Mouse (Mus musculus) hindbrain, embryonic 14.5 days (tissue): ENCODE results near the gene Hist1h2bg. TPM values are rescaled to one million over a fixed set of nuclear protein-coding genes. Genes with fewer than 3 reads are reported as not detected.
"Not testable (repeated sequence)": the region's sequence is repeated elsewhere in the genome, so short reads cannot be mapped to it uniquely, and the experiment has no call there.

Experiments
- ATAC-seq: fragments of 200-750 bp; cut with Nextera tagmentation; 2 replicates; pipeline ENCODE4 v1.8.0; 2017; ENCODE audit warnings: moderate number of reproducible peaks, mild to moderate bottlenecking, moderate TSS enrichment, moderate library complexity; ENCODE audit not compliant: low FRiP score
- DNase-seq: peaks from one replicate; pipeline ENCODE4 v3.0.0-alpha.2; 2015; ENCODE audit warnings: low spot score
- H3K27ac ChIP-seq: fragments of 300-500 bp; sonication (generic); 2 replicates; pipeline ENCODE4 v1.5.1; 2014; ENCODE audit warnings: mild to moderate bottlenecking, moderate library complexity
- H3K27me3 ChIP-seq: fragments of 300-500 bp; sonication (generic); 2 replicates; pipeline ENCODE4 v1.6.1; 2014; ENCODE audit warnings: mild to moderate bottlenecking, low read length, mixed read lengths; ENCODE audit not compliant: control insufficient read depth, insufficient read depth
- H3K36me3 ChIP-seq: fragments of 300-500 bp; sonication (generic); replicated peaks from 2 replicates; pipeline ENCODE4 v1.6.1; 2014; ENCODE audit not compliant: control insufficient read depth, insufficient read depth
- H3K4me1 ChIP-seq: fragments of 300-500 bp; sonication (generic); replicated peaks from 2 replicates; pipeline ENCODE4 v1.6.1; 2014; ENCODE audit warnings: antibody characterized with exemption, low read length, mixed read lengths; ENCODE audit not compliant: control insufficient read depth, insufficient read depth
- H3K4me2 ChIP-seq: fragments of 300-500 bp; sonication (generic); replicated peaks from 2 replicates; pipeline ENCODE4 v1.6.1; 2014; ENCODE audit warnings: mild to moderate bottlenecking, moderate library complexity
- H3K4me3 ChIP-seq: fragments of 300-500 bp; sonication (generic); replicated peaks from 2 replicates; pipeline ENCODE4 v1.5.1; 2014; ENCODE audit warnings: mild to moderate bottlenecking, low read length
- H3K9ac ChIP-seq: fragments of 300-500 bp; sonication (generic); 2 replicates; pipeline ENCODE4 v1.6.1; 2014
- H3K9me3 ChIP-seq: fragments of 300-500 bp; sonication (generic); 2 replicates; pipeline ENCODE4 v1.6.1; 2016; ENCODE audit warnings: low read length; ENCODE audit not compliant: control insufficient read depth
- WGBS: fragments of 180-500 bp; shearing (Covaris S2); extraction: QIAGEN DNeasy Blood & Tissue Kit; methylation state at CpG from one replicate; pipeline ENCODE4 v1.1.7; 2014; 5-methylcytosine and 5-hydroxymethylcytosine counted together
- polyA plus RNA-seq: library from polyadenylated mRNA; unstranded; fragments of >200 nt; fragmentation: Nextera tagmentation; extraction: Ambion mirVana; gene quantifications from 2 replicates; pipeline ENCODE4 v1.2.1, GENCODE M21; 2014

The Hist1h2bg gene
- polyA plus RNA-seq, 1 experiment from 2014 or later = 2.3 TPM

DNA sequence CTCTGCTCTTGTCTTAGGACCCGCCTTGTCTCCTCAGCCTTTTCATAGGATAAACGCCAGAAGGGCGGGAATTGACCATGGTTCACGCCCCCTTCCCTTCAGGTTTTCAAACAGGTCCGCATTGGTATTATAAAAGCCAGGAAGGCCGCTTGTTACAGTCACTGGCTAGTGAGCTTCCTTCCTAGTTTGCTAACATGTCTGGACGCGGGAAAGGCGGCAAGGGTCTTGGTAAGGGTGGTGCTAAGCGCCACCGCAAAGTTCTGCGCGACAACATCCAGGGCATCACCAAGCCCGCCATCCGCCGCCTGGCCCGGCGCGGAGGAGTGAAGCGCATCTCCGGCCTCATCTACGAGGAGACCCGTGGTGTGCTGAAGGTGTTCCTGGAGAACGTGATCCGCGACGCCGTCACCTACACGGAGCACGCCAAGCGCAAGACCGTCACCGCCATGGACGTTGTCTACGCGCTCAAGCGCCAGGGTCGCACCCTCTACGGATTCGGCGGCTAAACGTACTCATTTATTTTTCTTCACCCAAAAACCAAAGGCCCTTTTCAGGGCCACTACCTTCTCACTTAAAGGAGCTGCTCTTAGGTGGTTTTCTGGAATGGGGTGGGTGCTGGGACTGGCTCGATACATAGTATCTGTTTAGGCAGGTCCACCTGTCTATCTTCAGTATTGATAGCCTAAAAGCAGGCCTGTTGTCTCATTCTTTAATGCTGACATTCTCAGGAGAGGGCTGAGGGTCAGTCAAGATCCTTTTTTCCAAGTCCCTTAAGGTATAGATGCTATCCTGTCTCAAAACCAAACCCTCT lies 10.4 kb downstream of the Hist1h2bg start, which contains the start of gene Hist1h4d:
Hist1h4d (plus strand) TSS at position 191 of the 811 bp plus-strand sequence.
- ATAC-seq (peak; percentile 92), DNase-seq (peak; percentile 100)
- WGBS = under 1% methylated on average over 43 of the region's 43 CpGs

DNA sequence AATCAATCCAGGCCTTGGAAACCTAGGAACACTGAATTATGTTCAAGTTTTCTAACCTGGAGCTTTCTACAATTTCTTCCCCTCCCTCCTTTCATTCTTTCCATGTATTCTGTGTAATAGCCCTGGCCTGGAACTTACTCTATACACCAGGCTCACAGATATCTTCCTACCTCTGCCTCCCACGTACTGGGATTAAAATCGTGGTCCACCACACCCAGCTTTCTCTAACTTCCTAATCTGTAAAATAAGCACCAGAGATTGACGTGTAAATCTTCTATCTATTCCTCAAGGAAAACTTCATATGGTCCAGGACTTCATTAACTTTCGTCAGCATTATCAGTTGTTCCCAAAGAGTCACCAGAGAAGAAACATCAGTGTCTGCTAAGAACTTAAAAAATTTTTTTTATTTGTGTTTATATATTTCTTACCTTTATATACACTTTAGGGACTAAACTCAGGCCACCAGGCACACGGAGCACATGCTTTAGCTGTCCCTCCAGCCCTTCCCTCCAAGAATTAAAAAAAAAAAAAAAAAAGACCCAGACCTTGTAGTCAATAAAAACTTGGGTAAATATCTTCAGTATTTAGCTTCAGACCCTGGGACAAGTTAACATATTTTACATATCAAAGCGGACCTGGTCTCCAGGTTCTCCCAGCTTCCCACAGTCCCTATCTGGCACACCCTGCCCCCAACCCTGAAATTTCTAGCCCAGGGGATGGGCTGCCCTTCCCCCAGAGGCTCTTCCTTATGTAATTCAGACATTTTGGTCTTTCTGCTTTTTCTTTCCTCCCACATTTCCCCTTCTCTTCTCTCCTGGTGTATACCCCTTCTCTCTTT lies 11.2 kb downstream of the Hist1h2bg start:
- Histone ChIP-seq H3K4me3 (peak overlapping the region; percentile 45), H3K9me3 (no peaks in the 10 kb centered on the region), H3K36me3 (no peaks in the 10 kb centered on the region), H3K27ac (peak overlapping the region; percentile 82), H3K4me1 (peaks cover 36% of the 10 kb centered on the region), H3K4me2 (peak overlapping the region; percentile 99), H3K27me3 (no peaks in the 10 kb centered on the region), H3K9ac (peak overlapping the region; percentile 70)
- ATAC-seq = no peak
- 4% methylated on average over 6 of the region's 6 CpGs for WGBS
- DNase-seq = no peak

More for the DNA sequence above, 10.4 kb downstream of the Hist1h2bg start, which contains the start of gene Hist1h4d:
- Histone ChIP-seq H3K9ac (peak within 1 kb of the TSS; percentile 70), H3K4me2 (peak within 1 kb of the TSS; percentile 99), H3K4me1 (peaks cover 33% of the 10 kb centered on the region), H3K27me3 (no peaks in the 10 kb centered on the region), H3K36me3 (no peaks in the 10 kb centered on the region), H3K27ac (peak within 1 kb of the TSS; percentile 82), H3K4me3 (peak within 1 kb of the TSS; percentile 45), H3K9me3 (no peaks in the 10 kb centered on the region)

DNA sequence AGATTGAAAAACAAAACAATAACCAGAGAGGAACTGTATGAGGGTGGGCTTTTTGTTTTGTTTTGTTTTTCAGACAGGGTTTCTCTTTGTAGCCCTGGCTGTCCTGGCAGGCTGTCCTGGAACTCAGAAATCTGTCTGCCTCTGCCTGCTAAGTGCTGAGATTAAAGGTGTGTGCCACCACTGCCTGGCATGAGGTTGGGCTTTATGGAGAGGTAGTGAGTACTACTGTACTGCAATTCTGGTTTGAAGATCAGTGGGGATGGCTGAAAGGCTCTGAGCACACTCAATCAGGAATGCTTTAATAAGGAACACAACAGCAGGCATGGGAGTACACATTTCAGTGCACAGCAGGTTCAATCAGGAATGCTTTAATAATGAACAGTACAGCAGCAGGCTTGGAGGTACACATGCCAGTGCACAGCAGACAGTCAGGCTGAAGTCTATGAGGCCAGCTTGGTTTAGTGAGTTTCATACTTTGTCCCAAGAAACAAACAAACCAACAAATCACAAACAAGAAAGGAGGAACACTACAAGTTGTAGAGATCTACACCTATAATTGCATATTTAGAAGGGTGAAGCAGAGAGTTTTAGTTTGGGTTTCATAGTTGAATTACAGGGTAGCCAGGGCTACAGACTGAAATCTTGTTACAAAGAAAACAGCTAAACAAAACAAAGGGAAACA lies 12.3 kb downstream of the Hist1h2bg start:
- no peak for DNase-seq
- Histone ChIP-seq H3K9me3 (no peaks in the 10 kb centered on the region), H3K9ac (no peak overlapping the region), H3K36me3 (no peaks in the 10 kb centered on the region), H3K27ac (no peak overlapping the region), H3K4me3 (no peak overlapping the region), H3K4me2 (0 out of 2 replicates have a peak overlapping the region, but pooled peaks have one; percentile 99), H3K4me1 (peaks cover 36% of the 10 kb centered on the region), H3K27me3 (no peaks in the 10 kb centered on the region)
- ATAC-seq = no peak

DNA sequence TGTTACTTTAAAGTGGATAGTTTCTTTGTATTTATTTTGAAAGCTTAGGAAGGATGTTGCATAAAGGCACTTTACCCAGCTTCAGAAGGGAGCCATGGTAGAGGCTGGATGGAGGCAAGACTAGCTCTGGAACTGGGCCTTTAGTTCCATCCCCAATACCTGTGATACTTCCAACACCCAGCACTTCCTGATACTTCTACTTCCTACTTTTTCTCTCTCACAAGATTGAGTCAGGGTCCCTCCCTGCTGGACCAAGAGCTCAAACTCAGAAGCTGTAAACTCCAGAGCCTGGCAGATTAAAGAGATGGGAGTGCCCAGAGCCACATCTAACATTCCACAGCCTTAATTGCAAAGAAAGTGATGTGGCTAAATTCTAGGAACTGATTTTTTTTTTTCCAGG lies 13.1 kb downstream of the Hist1h2bg start:
- peak overlapping the region; percentile 95 for H3K27ac ChIP-seq
- peak overlapping the region; percentile 95 for H3K4me2 ChIP-seq
- DNase-seq (no peak), ATAC-seq (no peak)
- no peaks in the 10 kb centered on the region for H3K27me3 ChIP-seq
- H3K9me3 ChIP-seq = no peaks in the 10 kb centered on the region
- H3K9ac ChIP-seq = peak overlapping the region; percentile 82
- H3K36me3 ChIP-seq = no peaks in the 10 kb centered on the region
- H3K4me1 ChIP-seq = peaks cover 36% of the 10 kb centered on the region
- peak overlapping the region; percentile 47 for H3K4me3 ChIP-seq

DNA sequence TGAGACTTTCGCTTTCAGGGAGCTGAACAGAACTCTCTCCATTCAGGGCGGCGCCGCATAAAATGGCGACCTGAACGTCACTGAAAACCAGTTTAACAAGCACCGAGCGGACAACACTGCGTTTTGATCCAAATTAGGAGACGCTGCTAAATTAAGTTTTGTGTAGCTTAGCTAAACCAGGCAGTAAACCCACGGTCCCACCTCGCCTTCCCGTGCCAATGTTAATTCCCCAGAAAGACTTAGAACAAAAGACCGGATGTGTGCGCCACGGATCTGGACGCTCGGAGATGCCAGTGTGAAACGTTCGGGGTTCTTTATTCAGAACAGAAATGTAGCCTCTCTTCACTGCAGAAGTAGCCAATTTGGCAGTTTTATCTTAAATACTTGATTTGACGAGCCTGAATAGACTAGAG lies 13.8 kb downstream of the Hist1h2bg start:
- H3K27me3 ChIP-seq = no peaks in the 10 kb centered on the region
- H3K36me3 ChIP-seq = no peaks in the 10 kb centered on the region
- peak overlapping the region; percentile 47 for H3K4me3 ChIP-seq
- DNase-seq (peak; percentile 76), ATAC-seq (no peak)
- H3K27ac ChIP-seq = peak overlapping the region; percentile 95
- peaks cover 36% of the 10 kb centered on the region for H3K4me1 ChIP-seq
- under 1% methylated on average over 21 of the region's 21 CpGs for WGBS
- H3K9ac ChIP-seq = peak overlapping the region; percentile 82
- peak overlapping the region; percentile 95 for H3K4me2 ChIP-seq
- no peaks in the 10 kb centered on the region for H3K9me3 ChIP-seq

DNA sequence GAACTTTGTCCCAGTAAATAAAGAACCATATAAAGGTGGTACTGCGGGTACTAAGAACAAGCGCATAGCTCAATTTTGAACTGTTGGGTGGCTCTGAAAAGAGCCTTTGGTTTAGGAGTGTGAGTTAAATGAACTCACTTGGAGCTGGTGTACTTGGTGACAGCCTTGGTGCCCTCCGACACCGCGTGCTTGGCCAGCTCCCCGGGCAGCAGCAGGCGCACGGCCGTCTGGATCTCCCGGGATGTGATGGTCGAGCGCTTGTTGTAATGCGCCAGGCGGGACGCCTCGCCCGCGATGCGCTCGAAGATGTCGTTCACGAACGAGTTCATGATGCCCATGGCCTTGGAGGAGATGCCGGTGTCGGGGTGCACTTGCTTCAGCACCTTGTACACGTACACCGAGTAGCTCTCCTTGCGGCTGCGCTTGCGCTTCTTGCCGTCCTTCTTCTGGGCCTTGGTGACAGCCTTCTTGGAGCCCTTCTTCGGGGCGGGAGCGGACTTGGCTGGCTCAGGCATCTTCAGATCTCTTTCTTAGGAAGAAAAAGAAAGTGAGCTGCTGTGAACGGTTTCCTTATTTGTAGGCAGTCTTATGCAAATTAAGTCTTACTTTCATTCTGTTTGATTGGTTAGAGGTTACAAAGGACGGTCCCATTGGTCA lies 14.4 kb downstream of the Hist1h2bg start:
- under 1% methylated on average over 28 of the region's 36 CpGs for WGBS
- ATAC-seq (peak; percentile 91), DNase-seq (peak; percentile 91)
- not testable (repeated sequence) for H3K27me3 ChIP-seq, H3K9me3 ChIP-seq, H3K36me3 ChIP-seq
- Histone ChIP-seq H3K4me2 (peak overlapping the region; percentile 95), H3K27ac (peak overlapping the region; percentile 95), H3K4me3 (peak overlapping the region; percentile 47), H3K4me1 (peaks cover 36% of the 10 kb centered on the region), H3K9ac (peak overlapping the region; percentile 82)

DNA sequence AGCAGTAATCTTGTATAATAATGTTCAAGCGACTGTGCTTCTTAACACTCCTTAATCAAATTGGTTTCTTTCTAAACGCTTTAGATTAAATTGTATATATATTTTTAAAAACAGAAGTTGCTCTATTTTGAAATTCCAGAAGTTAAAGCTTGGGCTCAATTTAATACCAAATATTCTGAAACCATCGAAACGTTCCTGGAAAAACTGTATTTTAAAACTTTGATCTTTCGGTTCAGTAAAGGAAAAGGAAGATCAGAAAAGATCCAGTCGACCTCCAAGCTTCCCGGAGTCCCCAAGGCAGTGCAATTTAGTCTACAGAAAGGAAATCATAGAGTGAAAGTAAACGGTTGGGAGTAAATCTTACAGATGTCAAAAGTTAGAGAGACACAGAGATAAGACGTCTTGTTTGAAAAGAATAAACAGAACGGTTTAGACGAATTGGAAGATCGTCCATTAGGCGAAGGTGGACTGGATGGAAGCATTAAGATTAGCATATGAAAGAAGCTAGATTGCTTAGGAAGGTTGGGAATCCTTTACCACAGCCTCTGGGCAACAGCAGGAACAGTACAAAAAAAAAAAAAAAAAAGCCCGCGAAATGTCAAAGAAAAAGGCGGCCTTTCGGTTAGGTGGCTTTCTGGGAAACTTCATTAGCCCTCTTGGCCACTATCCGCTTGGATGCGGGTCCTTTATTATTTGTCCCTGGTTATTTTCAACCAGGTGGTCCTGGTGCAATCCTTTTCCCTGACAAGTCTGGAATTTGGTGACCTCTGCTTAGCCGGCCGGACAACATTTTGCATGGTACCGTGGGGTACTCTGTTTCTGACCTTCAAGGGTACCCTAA lies 15.1 kb downstream of the Hist1h2bg start:
- 1% methylated on average over 22 of the region's 22 CpGs for WGBS
- no peak for ATAC-seq
- DNase-seq = no peak
- Histone ChIP-seq H3K9ac (peak overlapping the region; percentile 52), H3K4me2 (peak overlapping the region; percentile 95), H3K4me3 (peak overlapping the region; percentile 47), H3K36me3 (no peaks in the 10 kb centered on the region), H3K9me3 (no peaks in the 10 kb centered on the region), H3K4me1 (peaks cover 36% of the 10 kb centered on the region), H3K27me3 (no peaks in the 10 kb centered on the region), H3K27ac (peak overlapping the region; percentile 95)

DNA sequence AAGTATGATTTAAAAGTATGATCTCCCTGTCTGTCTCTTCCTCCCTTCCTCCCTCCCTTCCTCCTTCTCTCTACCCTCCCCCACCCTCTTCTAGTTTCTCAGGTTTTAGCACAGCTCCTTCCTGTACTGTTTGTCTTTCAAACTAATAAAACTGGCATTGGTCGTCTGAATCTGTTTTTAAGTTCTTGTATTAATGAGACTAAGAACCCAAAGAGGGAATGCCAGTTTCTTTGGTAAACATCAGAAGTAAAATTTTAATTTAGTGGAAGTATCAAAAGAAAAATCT lies 15.7 kb downstream of the Hist1h2bg start:
- Histone ChIP-seq H3K9ac (peak overlapping the region; percentile 52), H3K36me3 (no peaks in the 10 kb centered on the region), H3K27me3 (no peaks in the 10 kb centered on the region), H3K4me3 (0 out of 2 replicates have a peak overlapping the region, but pooled peaks have one; percentile 47), H3K27ac (0 out of 2 replicates have a peak overlapping the region, but pooled peaks have one; percentile 81), H3K9me3 (no peaks in the 10 kb centered on the region), H3K4me1 (peaks cover 34% of the 10 kb centered on the region), H3K4me2 (peak overlapping the region; percentile 95)
- ATAC-seq (no peak), DNase-seq (no peak)
- WGBS = 9% methylated on average over 1 of the region's 1 CpGs
